Mouse (Mus musculus): ENCODE measurements around the gene Enpp7. TPM values are rescaled to one million over a fixed set of nuclear protein-coding genes. Genes with fewer than 3 reads are reported as not detected.

The Enpp7 gene
- polyA plus RNA-seq, 1 experiment from 2014 or later = 32.3 TPM

DNA sequence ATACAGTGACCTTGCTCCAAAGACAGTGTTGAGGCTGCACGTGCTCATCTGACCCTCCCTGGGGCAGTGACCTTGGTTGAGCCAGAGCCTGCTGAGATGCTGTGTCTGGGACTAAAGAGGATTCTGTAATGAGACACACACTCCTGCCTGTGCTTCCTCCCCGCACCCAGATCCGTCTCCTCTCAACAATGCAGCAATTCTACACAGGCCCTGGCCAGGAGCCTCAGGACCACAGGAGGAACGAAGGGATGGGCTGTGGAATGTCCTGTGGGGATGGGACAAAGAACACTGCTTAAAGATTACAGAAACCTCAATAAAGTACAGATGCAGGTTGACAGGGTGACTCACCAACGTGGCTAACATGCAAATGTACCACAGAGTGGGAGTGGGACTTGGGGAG is 2.4 kb upstream of the Enpp7 start:
- Histone ChIP-seq H3K36me3 (ENCODE audit: control insufficient read depth, insufficient read depth) (no peaks in the 10 kb centered on the region), H3K4me1 (replicated peaks; ENCODE audit: control insufficient read depth, insufficient read depth, low read length) (no peaks in the 10 kb centered on the region), H3K27ac (ENCODE audit: low read depth, low read length) (no peak overlapping the region), H3K27me3 (replicated peaks; ENCODE audit: control insufficient read depth, insufficient read depth, low read length) (no peaks in the 10 kb centered on the region), H3K9ac (ENCODE audit: low read depth, low read length) (no peak overlapping the region), H3K4me3 (ENCODE audit: low read depth, low read length) (no peak overlapping the region), H3K9me3 (ENCODE audit: control insufficient read depth) (no peaks in the 10 kb centered on the region), H3K4me2 (replicated peaks; ENCODE audit: low read depth) (no peak overlapping the region)
- TF ChIP-seq CTCF (IDR thresholded peaks at IDR 0.05; ENCODE audit: low read depth) = no peak
- 33% methylated on average over 5 of the region's 5 CpGs for WGBS
- ATAC-seq = peak; percentile 24

DNA sequence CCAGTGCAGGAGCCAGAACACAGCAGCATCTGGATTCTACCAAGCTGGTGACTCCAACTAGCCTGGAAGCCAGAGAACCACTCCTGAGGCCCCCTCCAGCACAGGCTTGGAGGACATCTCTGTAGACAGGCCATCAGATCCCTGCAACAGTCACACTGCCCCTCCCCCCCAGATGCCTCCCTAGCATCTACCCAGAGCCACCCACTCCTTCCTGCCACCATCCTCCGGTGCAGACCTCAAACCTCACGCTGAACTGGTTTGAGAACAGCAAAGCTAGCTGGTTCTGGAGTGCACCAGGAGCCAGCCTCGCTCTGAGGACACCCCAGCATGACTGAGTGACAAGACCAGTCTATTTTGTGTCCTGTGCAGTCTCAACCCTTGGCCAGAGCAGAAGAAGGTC is 4.8 kb downstream of the Enpp7 start:
- H3K4me1 ChIP-seq (replicated peaks; ENCODE audit: control insufficient read depth, insufficient read depth, low read length) = no peaks in the 10 kb centered on the region
- no peaks in the 10 kb centered on the region for H3K9me3 ChIP-seq (ENCODE audit: control insufficient read depth)
- H3K27ac ChIP-seq (ENCODE audit: low read depth, low read length) = no peak overlapping the region
- no peak overlapping the region for H3K9ac ChIP-seq (ENCODE audit: low read depth, low read length)
- H3K27me3 ChIP-seq (replicated peaks; ENCODE audit: control insufficient read depth, insufficient read depth, low read length) = no peaks in the 10 kb centered on the region
- H3K36me3 ChIP-seq (ENCODE audit: control insufficient read depth, insufficient read depth) = no peaks in the 10 kb centered on the region; the same call in 1 of the 2 replicates
- H3K4me3 ChIP-seq (ENCODE audit: low read depth, low read length) = no peak overlapping the region
- H3K4me2 ChIP-seq (replicated peaks; ENCODE audit: low read depth) = no peak overlapping the region
- WGBS = 71% methylated on average over 3 of the region's 3 CpGs
- ATAC-seq = no peak
- no peak for TF ChIP-seq CTCF (IDR thresholded peaks at IDR 0.05; ENCODE audit: low read depth)

DNA sequence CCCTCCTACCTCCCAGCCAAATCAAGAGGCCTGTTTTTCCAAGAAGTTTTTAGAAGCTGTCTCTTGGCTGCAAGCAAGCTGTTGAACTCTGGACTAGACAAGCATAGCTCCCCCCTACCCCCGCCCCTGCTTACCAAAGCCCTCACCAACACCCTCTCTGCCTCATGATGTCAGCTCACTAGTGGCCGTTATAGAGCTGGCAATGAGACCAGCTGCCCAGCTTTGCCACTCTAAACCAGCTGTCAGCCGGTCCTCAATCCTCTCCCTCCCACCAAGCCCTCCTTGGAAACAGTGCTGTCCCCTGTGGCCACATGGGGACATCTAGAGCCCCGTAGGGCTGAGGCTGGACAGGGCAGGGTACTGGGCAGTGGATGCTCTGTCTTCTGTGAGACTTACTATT is 7.5 kb downstream of the Enpp7 start:
- Histone ChIP-seq H3K4me2 (replicated peaks; ENCODE audit: low read depth) (no peak overlapping the region), H3K4me3 (ENCODE audit: low read depth, low read length) (no peak overlapping the region), H3K36me3 (ENCODE audit: control insufficient read depth, insufficient read depth) (no peaks in the 10 kb centered on the region; the same call in 1 of the 2 replicates), H3K9me3 (ENCODE audit: control insufficient read depth) (no peaks in the 10 kb centered on the region), H3K27me3 (replicated peaks; ENCODE audit: control insufficient read depth, insufficient read depth, low read length) (peaks cover 16% of the 10 kb centered on the region), H3K9ac (ENCODE audit: low read depth, low read length) (no peak overlapping the region), H3K27ac (ENCODE audit: low read depth, low read length) (no peak overlapping the region), H3K4me1 (replicated peaks; ENCODE audit: control insufficient read depth, insufficient read depth, low read length) (no peaks in the 10 kb centered on the region)
- TF ChIP-seq CTCF (IDR thresholded peaks at IDR 0.05; ENCODE audit: low read depth) = no peak
- 43% methylated on average over 4 of the region's 4 CpGs for WGBS
- ATAC-seq = no peak

DNA sequence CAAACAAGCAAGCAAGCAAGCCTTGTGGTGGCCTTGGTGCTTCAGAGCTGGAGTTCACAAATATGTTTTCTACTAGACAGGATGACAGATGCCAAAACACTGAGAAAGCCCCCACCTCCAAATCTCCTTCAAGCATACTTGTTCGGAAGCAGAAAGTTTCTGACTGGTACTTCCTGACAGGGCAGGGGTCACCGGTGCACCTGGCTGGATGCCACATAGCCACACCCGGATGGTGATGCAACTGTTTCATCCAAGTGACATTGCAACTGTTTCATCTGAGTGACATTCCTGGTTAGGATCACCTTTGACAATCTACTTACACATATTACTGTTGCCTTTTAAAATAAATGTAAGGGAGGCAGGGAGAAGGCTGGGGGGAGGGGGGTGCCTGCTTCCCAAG is 9.2 kb downstream of the Enpp7 start:
- 46% methylated on average over 3 of the region's 3 CpGs for WGBS
- 0 out of 2 replicates have a peak overlapping the region, but pooled peaks have one; percentile 7 for H3K27ac ChIP-seq (ENCODE audit: low read depth, low read length)

DNA sequence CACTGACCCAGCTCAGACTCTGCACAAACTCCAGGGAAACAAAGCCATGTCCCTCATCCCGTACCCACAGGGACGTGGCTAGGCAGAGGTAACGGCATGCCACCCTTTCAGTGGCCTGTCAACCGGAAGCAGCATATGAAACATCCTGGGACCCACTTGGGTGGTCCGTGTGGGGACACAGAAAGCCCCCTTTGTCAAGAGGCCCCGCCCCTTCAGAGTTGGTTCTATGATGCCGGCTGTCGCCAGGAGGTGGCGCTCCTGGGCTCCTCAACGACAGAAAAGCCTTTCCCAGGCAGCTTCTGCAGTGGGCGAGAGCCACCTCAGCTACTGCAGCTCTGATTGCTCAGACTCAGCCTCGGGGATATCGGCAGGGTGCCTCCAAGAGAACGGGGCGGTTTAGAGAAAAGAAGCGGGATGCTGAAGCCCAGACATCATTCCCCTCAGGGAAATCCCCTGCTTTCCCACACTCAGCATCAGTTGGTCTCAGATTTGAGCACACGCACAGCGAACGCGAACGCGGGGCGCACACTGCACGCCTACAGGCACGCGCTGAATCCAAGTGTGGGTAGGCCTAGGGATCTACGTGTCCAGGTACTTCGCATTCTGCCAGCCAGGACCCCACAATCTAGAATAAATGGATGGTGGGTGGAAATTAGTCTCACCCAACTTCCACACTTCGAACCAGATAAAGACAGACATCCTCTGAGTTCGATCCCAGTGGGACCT is 10.7 kb downstream of the Enpp7 start:
- TF ChIP-seq CTCF (IDR thresholded peaks at IDR 0.05; ENCODE audit: low read depth) = peak; percentile 94
- H3K27me3 ChIP-seq (replicated peaks; ENCODE audit: control insufficient read depth, insufficient read depth, low read length) = peaks cover 16% of the 10 kb centered on the region
- 17% methylated on average over 30 of the region's 30 CpGs for WGBS
- ATAC-seq = no peak
- H3K9ac ChIP-seq (ENCODE audit: low read depth, low read length) = no peak overlapping the region
- H3K4me1 ChIP-seq (replicated peaks; ENCODE audit: control insufficient read depth, insufficient read depth, low read length) = no peaks in the 10 kb centered on the region
- peak overlapping the region; percentile 33; the same call in 1 of the 2 replicates for H3K4me2 ChIP-seq (replicated peaks; ENCODE audit: low read depth)
- no peak overlapping the region for H3K27ac ChIP-seq (ENCODE audit: low read depth, low read length)
- no peak overlapping the region for H3K4me3 ChIP-seq (ENCODE audit: low read depth, low read length)
- H3K36me3 ChIP-seq (ENCODE audit: control insufficient read depth, insufficient read depth) = no peaks in the 10 kb centered on the region
- no peaks in the 10 kb centered on the region for H3K9me3 ChIP-seq (ENCODE audit: control insufficient read depth)

More for the DNA sequence above, 9.2 kb downstream of the Enpp7 start:
- Histone ChIP-seq H3K36me3 (ENCODE audit: control insufficient read depth, insufficient read depth) (no peaks in the 10 kb centered on the region; the same call in 1 of the 2 replicates), H3K4me1 (replicated peaks; ENCODE audit: control insufficient read depth, insufficient read depth, low read length) (no peaks in the 10 kb centered on the region), H3K9me3 (ENCODE audit: control insufficient read depth) (no peaks in the 10 kb centered on the region), H3K27me3 (replicated peaks; ENCODE audit: control insufficient read depth, insufficient read depth, low read length) (peaks cover 16% of the 10 kb centered on the region), H3K4me3 (ENCODE audit: low read depth, low read length) (no peak overlapping the region), H3K4me2 (replicated peaks; ENCODE audit: low read depth) (no peak overlapping the region), H3K9ac (ENCODE audit: low read depth, low read length) (no peak overlapping the region)
- ATAC-seq = no peak
- no peak for TF ChIP-seq CTCF (IDR thresholded peaks at IDR 0.05; ENCODE audit: low read depth)

DNA sequence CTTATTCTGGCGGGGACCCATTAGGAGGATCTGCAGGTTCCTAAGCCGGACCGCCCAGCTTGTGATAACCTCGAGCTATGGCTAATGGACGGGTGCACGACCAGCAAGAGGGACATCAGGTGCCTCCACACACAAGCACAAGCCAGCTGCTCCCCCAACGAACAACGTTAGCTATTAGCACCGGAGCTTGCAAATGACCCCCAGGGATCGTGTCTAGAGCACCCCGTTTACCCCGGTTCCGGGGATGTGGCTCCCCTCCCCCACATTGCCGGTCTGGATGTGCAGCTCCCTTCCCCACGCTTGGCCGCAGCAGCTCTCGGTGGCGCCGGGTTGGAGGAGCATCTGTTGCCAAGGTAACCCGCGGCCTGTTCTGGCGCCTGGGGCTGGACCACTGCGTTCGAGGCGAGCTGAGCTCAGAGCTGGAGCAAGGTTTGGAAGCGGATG is 11.4 kb downstream of the Enpp7 start:
- no peak overlapping the region for H3K9ac ChIP-seq (ENCODE audit: low read depth, low read length)
- no peak overlapping the region for H3K27ac ChIP-seq (ENCODE audit: low read depth, low read length)
- no peaks in the 10 kb centered on the region for H3K36me3 ChIP-seq (ENCODE audit: control insufficient read depth, insufficient read depth)
- no peaks in the 10 kb centered on the region for H3K9me3 ChIP-seq (ENCODE audit: control insufficient read depth)
- ATAC-seq = no peak
- H3K4me2 ChIP-seq (replicated peaks; ENCODE audit: low read depth) = no peak overlapping the region
- H3K4me1 ChIP-seq (replicated peaks; ENCODE audit: control insufficient read depth, insufficient read depth, low read length) = no peaks in the 10 kb centered on the region
- TF ChIP-seq CTCF (IDR thresholded peaks at IDR 0.05; ENCODE audit: low read depth) = no peak
- H3K27me3 ChIP-seq (replicated peaks; ENCODE audit: control insufficient read depth, insufficient read depth, low read length) = peaks cover 16% of the 10 kb centered on the region
- H3K4me3 ChIP-seq (ENCODE audit: low read depth, low read length) = no peak overlapping the region
- WGBS = 10% methylated on average over 26 of the region's 26 CpGs

Measured in intestine, postnatal 0 days (tissue).